Mouse (Mus musculus): ENCODE measurements at regions not wholly inside any gene's neighbourhood (a gene's known extent, or its start where the extent isn't known, plus 50 kb on each side); places are given as distances from the start of the nearest gene placed in this dataset.
"Not testable (repeated sequence)": the region's sequence is repeated elsewhere in the genome, so short reads cannot be mapped to it uniquely, and the experiment has no call there.

DNA sequence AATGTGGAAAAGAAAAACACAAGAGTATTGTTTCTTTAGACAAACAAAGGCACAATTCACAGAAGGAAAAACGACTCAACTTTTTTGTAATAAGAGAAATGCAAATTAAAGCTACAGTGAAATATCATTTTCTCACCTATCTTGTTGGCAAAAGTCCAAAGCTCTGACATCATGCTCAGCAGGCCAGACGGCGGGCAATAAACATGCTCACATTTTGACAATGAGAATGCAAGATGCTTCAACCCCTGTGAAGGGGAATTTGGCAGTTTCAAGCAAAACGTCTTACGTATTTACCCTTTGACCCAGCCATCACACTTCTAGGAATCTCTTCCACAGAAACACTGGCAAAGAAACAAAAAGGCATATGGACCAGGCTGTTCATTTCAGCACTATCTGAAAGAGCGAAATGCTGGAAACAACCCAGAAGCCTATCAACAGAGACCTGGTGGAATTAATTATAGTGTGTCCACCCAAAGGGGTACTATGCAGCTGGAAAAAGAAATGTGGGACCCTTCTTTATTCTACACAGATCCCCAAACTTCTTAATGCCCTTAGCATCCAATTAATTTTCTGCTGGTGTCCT lies 203.4 kb upstream of the 2610301B20Rik start:
- no peak for TF ChIP-seq POLR2A (IDR thresholded peaks at IDR 0.05; ENCODE audit: borderline replicate concordance, extremely low read depth, insufficient read depth, insufficient read length)
- WGBS, result 54% methylated on average over 6 of the region's 6 CpGs
- no peak for DNase-seq (ENCODE audit: low spot score)
- Histone ChIP-seq H3K27ac (replicated peaks; ENCODE audit: low read depth, low read length) (no peak overlapping the region), H3K36me3 (ENCODE audit: control insufficient read depth, insufficient read depth, low read length) (no peaks in the 10 kb centered on the region), H3K4me2 (replicated peaks; ENCODE audit: low read depth, low read length, severe bottlenecking) (no peak overlapping the region), H3K4me3 (replicated peaks; ENCODE audit: low read length) (no peak overlapping the region), H3K4me1 (ENCODE audit: control insufficient read depth, insufficient read depth, low read length) (no peaks in the 10 kb centered on the region), H3K27me3 (ENCODE audit: control insufficient read depth, insufficient read depth, low read length) (no peaks in the 10 kb centered on the region), H3K9me3 (ENCODE audit: control insufficient read depth, low read length) (no peaks in the 10 kb centered on the region), H3K9ac (ENCODE audit: low read depth, low read length, severe bottlenecking) (no peak overlapping the region)
- no peak for ATAC-seq (ENCODE audit: low FRiP score, low read depth)

DNA sequence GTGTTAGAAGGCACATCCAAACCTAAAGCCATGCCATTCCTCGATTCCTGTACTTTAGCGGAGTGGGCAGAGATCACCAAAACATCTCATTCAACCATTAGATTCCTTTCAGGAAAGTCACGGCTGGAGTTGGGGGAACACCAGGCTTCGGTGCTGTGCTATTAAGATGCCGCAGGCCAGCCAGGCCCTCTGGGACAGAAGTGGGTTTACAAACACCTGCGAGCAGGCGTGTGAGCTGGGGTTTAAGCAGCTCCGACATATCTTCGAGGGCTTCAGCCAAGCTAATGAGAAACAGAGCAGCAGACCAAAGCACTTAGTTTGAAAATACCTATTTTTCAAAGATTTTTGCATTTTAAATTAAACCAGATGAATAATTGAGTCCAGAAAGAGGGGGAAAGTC lies 183.2 kb upstream of the 2610301B20Rik start:
- Histone ChIP-seq H3K9ac (ENCODE audit: low read depth, low read length, severe bottlenecking) (no peak overlapping the region), H3K27me3 (ENCODE audit: control insufficient read depth, insufficient read depth, low read length) (no peaks in the 10 kb centered on the region), H3K27ac (replicated peaks; ENCODE audit: low read depth, low read length) (no peak overlapping the region), H3K4me3 (replicated peaks; ENCODE audit: low read length) (no peak overlapping the region), H3K36me3 (ENCODE audit: control insufficient read depth, insufficient read depth, low read length) (no peaks in the 10 kb centered on the region), H3K9me3 (ENCODE audit: control insufficient read depth, low read length) (no peaks in the 10 kb centered on the region), H3K4me1 (ENCODE audit: control insufficient read depth, insufficient read depth, low read length) (0 out of 2 replicates have a peak, but pooled peaks cover 2% of the 10 kb centered on the region), H3K4me2 (replicated peaks; ENCODE audit: low read depth, low read length, severe bottlenecking) (no peak overlapping the region)
- no peak for TF ChIP-seq POLR2A (IDR thresholded peaks at IDR 0.05; ENCODE audit: borderline replicate concordance, extremely low read depth, insufficient read depth, insufficient read length)
- DNase-seq (ENCODE audit: low spot score) (no peak), ATAC-seq (ENCODE audit: low FRiP score, low read depth) (no peak)
- WGBS, result 32% methylated on average over 9 of the region's 9 CpGs

DNA sequence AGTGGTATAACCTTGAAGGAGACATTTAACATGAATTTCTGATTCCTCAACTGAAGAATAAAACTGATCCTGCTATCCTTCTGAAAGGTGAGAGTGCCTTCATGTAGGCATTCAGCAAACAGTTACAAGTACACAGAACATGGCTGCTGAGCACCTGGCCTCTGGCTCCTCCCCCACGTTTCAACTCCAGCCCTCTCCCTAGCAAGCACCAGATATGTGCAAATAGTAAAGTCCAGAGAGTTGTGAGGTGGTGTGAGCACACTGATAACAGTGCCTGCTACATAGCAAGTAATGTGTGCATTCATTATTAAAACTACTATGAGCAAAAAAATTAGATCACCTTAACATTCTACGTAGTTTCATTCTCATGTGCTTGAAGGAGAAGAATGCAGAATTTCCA lies 181.4 kb upstream of the 2610301B20Rik start:
- ATAC-seq (ENCODE audit: low FRiP score, low read depth), result no peak
- no peak overlapping the region for H3K9ac ChIP-seq (ENCODE audit: low read depth, low read length, severe bottlenecking)
- H3K4me3 ChIP-seq (replicated peaks; ENCODE audit: low read length), result no peak overlapping the region
- no peaks in the 10 kb centered on the region for H3K27me3 ChIP-seq (ENCODE audit: control insufficient read depth, insufficient read depth, low read length)
- no peak overlapping the region for H3K27ac ChIP-seq (replicated peaks; ENCODE audit: low read depth, low read length)
- 72% methylated on average over 2 of the region's 2 CpGs for WGBS
- H3K9me3 ChIP-seq (ENCODE audit: control insufficient read depth, low read length), result no peaks in the 10 kb centered on the region
- TF ChIP-seq POLR2A (IDR thresholded peaks at IDR 0.05; ENCODE audit: borderline replicate concordance, extremely low read depth, insufficient read depth, insufficient read length), result no peak
- no peak for DNase-seq (ENCODE audit: low spot score)
- H3K4me1 ChIP-seq (ENCODE audit: control insufficient read depth, insufficient read depth, low read length), result 0 out of 2 replicates have a peak, but pooled peaks cover 2% of the 10 kb centered on the region
- no peak overlapping the region for H3K4me2 ChIP-seq (replicated peaks; ENCODE audit: low read depth, low read length, severe bottlenecking)
- H3K36me3 ChIP-seq (ENCODE audit: control insufficient read depth, insufficient read depth, low read length), result no peaks in the 10 kb centered on the region

GRCm38 (mm10) chr4:10693446-10694105 lies 180.7 kb upstream of the 2610301B20Rik start:
- Histone ChIP-seq H3K27ac (replicated peaks; ENCODE audit: low read depth, low read length) (no peak overlapping the region), H3K9me3 (ENCODE audit: control insufficient read depth, low read length) (no peaks in the 10 kb centered on the region), H3K9ac (ENCODE audit: low read depth, low read length, severe bottlenecking) (peak overlapping the region; percentile 21; the same call in 1 of the 2 replicates), H3K4me2 (replicated peaks; ENCODE audit: low read depth, low read length, severe bottlenecking) (no peak overlapping the region; the same call in 1 of the 2 replicates), H3K4me3 (replicated peaks; ENCODE audit: low read length) (peak overlapping the region; percentile 8; the same call in 1 of the 2 replicates), H3K4me1 (ENCODE audit: control insufficient read depth, insufficient read depth, low read length) (0 out of 2 replicates have a peak, but pooled peaks cover 2% of the 10 kb centered on the region), H3K27me3 (ENCODE audit: control insufficient read depth, insufficient read depth, low read length) (no peaks in the 10 kb centered on the region), H3K36me3 (ENCODE audit: control insufficient read depth, insufficient read depth, low read length) (no peaks in the 10 kb centered on the region)
- no peak for ATAC-seq (ENCODE audit: low FRiP score, low read depth)
- 49% methylated on average over 6 of the region's 15 CpGs for WGBS
- no peak for TF ChIP-seq POLR2A (IDR thresholded peaks at IDR 0.05; ENCODE audit: borderline replicate concordance, extremely low read depth, insufficient read depth, insufficient read length)
- DNase-seq (ENCODE audit: low spot score), result no peak

GRCm38 (mm10) chr4:10694106-10694748 lies 180.1 kb upstream of the 2610301B20Rik start:
- not testable (repeated sequence) for H3K9me3 ChIP-seq (ENCODE audit: control insufficient read depth, low read length); H3K27ac ChIP-seq (replicated peaks; ENCODE audit: low read depth, low read length); H3K27me3 ChIP-seq (ENCODE audit: control insufficient read depth, insufficient read depth, low read length); H3K4me2 ChIP-seq (replicated peaks; ENCODE audit: low read depth, low read length, severe bottlenecking); ATAC-seq (ENCODE audit: low FRiP score, low read depth); H3K36me3 ChIP-seq (ENCODE audit: control insufficient read depth, insufficient read depth, low read length); DNase-seq (ENCODE audit: low spot score); H3K4me1 ChIP-seq (ENCODE audit: control insufficient read depth, insufficient read depth, low read length)
- WGBS, result 67% methylated on average over 1 of the region's 21 CpGs
- Histone ChIP-seq H3K9ac (ENCODE audit: low read depth, low read length, severe bottlenecking) (peak overlapping the region; percentile 21; the same call in 1 of the 2 replicates), H3K4me3 (replicated peaks; ENCODE audit: low read length) (peak overlapping the region; percentile 8; the same call in 1 of the 2 replicates)
